Mouse (Mus musculus) thymus, adult 2 months (tissue): ENCODE measurements around the gene Ssu72.

Source experiments
- CTCF ChIP-seq: fragments of 200-500 bp; IDR thresholded peaks from 2 replicates; pipeline ENCODE4 v1.5.1; 2012; ENCODE audit warnings: mild to moderate bottlenecking, control low read depth, low read length, moderate library complexity, borderline replicate concordance; ENCODE audit not compliant: control insufficient read depth, poor library complexity, insufficient read depth; ENCODE audit errors: extremely low read depth
- POLR2A ChIP-seq: fragments of 200-500 bp; IDR thresholded peaks from 2 replicates; pipeline ENCODE4 v1.6.1; 2012; ENCODE audit warnings: mild to moderate bottlenecking, low read length, control low read depth, moderate library complexity; ENCODE audit not compliant: control insufficient read depth, poor library complexity, insufficient read depth; ENCODE audit errors: extremely low read depth

GRCm38 (mm10) chr4:155708582-155708981 is 4.0 kb downstream of the Ssu72 start:
- no peak for TF ChIP-seq POLR2A
- no peak for TF ChIP-seq CTCF
